Mouse (Mus musculus): ENCODE results near the gene Ercc5. TPM values are rescaled to one million over a fixed set of nuclear protein-coding genes. Genes with fewer than 3 reads are reported as not detected.

The Ercc5 gene
- polyA plus RNA-seq, 1 experiment from 2014 or later = 43.5 TPM

GRCm38 (mm10) chr1:44161818-44162217 lies 14.3 kb downstream of the Ercc5 start:
- DNase-seq (ENCODE audit: low spot score, missing footprints) = no peak
- WGBS = 90% methylated on average over 6 of the region's 6 CpGs
- no peak for ATAC-seq (ENCODE audit: low FRiP score)

GRCm38 (mm10) chr1:44162389-44162788 lies 14.8 kb downstream of the Ercc5 start:
- 97% methylated on average over 5 of the region's 5 CpGs for WGBS
- Histone ChIP-seq H3K27me3 (ENCODE audit: control insufficient read depth, insufficient read depth, low read length) (no peaks in the 10 kb centered on the region), H3K36me3 (ENCODE audit: control insufficient read depth, insufficient read depth, low read length) (peaks cover 36% of the 10 kb centered on the region), H3K4me1 (ENCODE audit: control insufficient read depth, insufficient read depth, low read length) (no peaks in the 10 kb centered on the region), H3K27ac (ENCODE audit: low read depth, low read length) (no peak overlapping the region), H3K4me3 (ENCODE audit: low read depth, low read length) (no peak overlapping the region), H3K4me2 (no peak overlapping the region), H3K9ac (ENCODE audit: low read length) (no peak overlapping the region), H3K9me3 (ENCODE audit: control insufficient read depth, low read length) (no peaks in the 10 kb centered on the region)
- no peak for ATAC-seq (ENCODE audit: low FRiP score)
- no peak for DNase-seq (ENCODE audit: low spot score, missing footprints)

More at GRCm38 (mm10) chr1:44161818-44162217, 14.3 kb downstream of the Ercc5 start:
- no peak overlapping the region for H3K4me3 ChIP-seq (ENCODE audit: low read depth, low read length)
- no peak overlapping the region for H3K4me2 ChIP-seq
- H3K36me3 ChIP-seq (ENCODE audit: control insufficient read depth, insufficient read depth, low read length) = peaks cover 31% of the 10 kb centered on the region
- H3K27ac ChIP-seq (ENCODE audit: low read depth, low read length) = no peak overlapping the region
- H3K9me3 ChIP-seq (ENCODE audit: control insufficient read depth, low read length) = no peaks in the 10 kb centered on the region
- no peaks in the 10 kb centered on the region for H3K27me3 ChIP-seq (ENCODE audit: control insufficient read depth, insufficient read depth, low read length)
- no peaks in the 10 kb centered on the region for H3K4me1 ChIP-seq (ENCODE audit: control insufficient read depth, insufficient read depth, low read length)
- no peak overlapping the region for H3K9ac ChIP-seq (ENCODE audit: low read length)

DNA sequence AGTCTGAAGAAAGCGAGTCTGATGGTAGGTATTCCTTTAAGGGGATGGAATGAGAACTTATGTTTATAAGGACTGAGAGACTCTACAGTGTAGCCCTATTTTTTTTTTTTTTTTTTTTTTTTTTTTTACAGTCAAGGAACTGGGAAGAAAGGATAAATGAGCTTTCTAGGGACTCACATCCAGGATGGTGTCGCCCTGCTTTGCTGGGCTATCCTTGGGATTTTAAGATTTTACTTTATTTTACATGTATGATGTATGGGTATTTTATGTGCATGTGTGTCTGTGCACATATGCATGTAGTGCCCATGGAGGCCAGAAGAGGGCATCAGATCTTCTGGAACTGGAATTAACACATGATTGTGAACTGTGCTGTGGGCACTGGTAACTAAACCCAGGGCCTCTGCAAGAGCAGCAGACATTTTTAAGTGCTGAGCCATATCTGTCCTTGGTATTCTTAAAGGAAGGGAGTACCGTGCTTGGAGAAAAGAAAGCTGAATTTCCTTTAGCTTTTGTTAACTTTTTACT lies 20.4 kb downstream of the Ercc5 start:
- no peak for DNase-seq (ENCODE audit: low spot score, missing footprints)
- no peak for ATAC-seq (ENCODE audit: low FRiP score)
- 98% methylated on average over 3 of the region's 3 CpGs for WGBS
- peaks cover 45% of the 10 kb centered on the region for H3K36me3 ChIP-seq (ENCODE audit: control insufficient read depth, insufficient read depth, low read length)
- H3K4me3 ChIP-seq (ENCODE audit: low read depth, low read length) = no peak overlapping the region
- no peak overlapping the region for H3K4me2 ChIP-seq
- no peak overlapping the region for H3K27ac ChIP-seq (ENCODE audit: low read depth, low read length)
- H3K9ac ChIP-seq (ENCODE audit: low read length) = no peak overlapping the region
- H3K9me3 ChIP-seq (ENCODE audit: control insufficient read depth, low read length) = peaks cover 4% of the 10 kb centered on the region; the same call in 1 of the 2 replicates
- H3K4me1 ChIP-seq (ENCODE audit: control insufficient read depth, insufficient read depth, low read length) = no peaks in the 10 kb centered on the region
- no peaks in the 10 kb centered on the region for H3K27me3 ChIP-seq (ENCODE audit: control insufficient read depth, insufficient read depth, low read length)

- Histone ChIP-seq H3K9me3 (ENCODE audit: control insufficient read depth, low read length) (peaks cover 4% of the 10 kb centered on the region; the same call in 1 of the 2 replicates), H3K27me3 (ENCODE audit: control insufficient read depth, insufficient read depth, low read length) (no peaks in the 10 kb centered on the region), H3K27ac (ENCODE audit: low read depth, low read length) (no peak overlapping the region), H3K4me3 (ENCODE audit: low read depth, low read length) (no peak overlapping the region), H3K36me3 (ENCODE audit: control insufficient read depth, insufficient read depth, low read length) (peaks cover 33% of the 10 kb centered on the region), H3K4me2 (no peak overlapping the region), H3K9ac (ENCODE audit: low read length) (no peak overlapping the region), H3K4me1 (ENCODE audit: control insufficient read depth, insufficient read depth, low read length) (no peaks in the 10 kb centered on the region)
- no peak for ATAC-seq (ENCODE audit: low FRiP score)
- DNase-seq (ENCODE audit: low spot score, missing footprints) = no peak
- 97% methylated on average over 4 of the region's 4 CpGs for WGBS
Measured at GRCm38 (mm10) chr1:44172656-44173055, 25.1 kb downstream of the Ercc5 start.

- 84% methylated on average over 8 of the region's 8 CpGs for WGBS
- peaks cover 25% of the 10 kb centered on the region for H3K36me3 ChIP-seq (ENCODE audit: control insufficient read depth, insufficient read depth, low read length)
- no peak overlapping the region for H3K4me2 ChIP-seq
- H3K27ac ChIP-seq (ENCODE audit: low read depth, low read length) = no peak overlapping the region
- H3K4me1 ChIP-seq (ENCODE audit: control insufficient read depth, insufficient read depth, low read length) = no peaks in the 10 kb centered on the region
- peaks cover 4% of the 10 kb centered on the region; the same call in 1 of the 2 replicates for H3K9me3 ChIP-seq (ENCODE audit: control insufficient read depth, low read length)
- H3K9ac ChIP-seq (ENCODE audit: low read length) = no peak overlapping the region
- ATAC-seq (ENCODE audit: low FRiP score) = no peak
- H3K4me3 ChIP-seq (ENCODE audit: low read depth, low read length) = no peak overlapping the region
- H3K27me3 ChIP-seq (ENCODE audit: control insufficient read depth, insufficient read depth, low read length) = no peaks in the 10 kb centered on the region
- no peak for DNase-seq (ENCODE audit: low spot score, missing footprints)
Measured at GRCm38 (mm10) chr1:44173903-44174302, 26.4 kb downstream of the Ercc5 start.

GRCm38 (mm10) chr1:44178086-44178485 lies 30.5 kb downstream of the Ercc5 start:
- no peak overlapping the region for H3K27ac ChIP-seq (ENCODE audit: low read depth, low read length)
- H3K36me3 ChIP-seq (ENCODE audit: control insufficient read depth, insufficient read depth, low read length) = peaks cover 10% of the 10 kb centered on the region; the same call in 1 of the 2 replicates
- H3K27me3 ChIP-seq (ENCODE audit: control insufficient read depth, insufficient read depth, low read length) = no peaks in the 10 kb centered on the region
- no peak for ATAC-seq (ENCODE audit: low FRiP score)
- H3K9me3 ChIP-seq (ENCODE audit: control insufficient read depth, low read length) = no peaks in the 10 kb centered on the region
- no peak for DNase-seq (ENCODE audit: low spot score, missing footprints)
- WGBS = 97% methylated on average over 5 of the region's 5 CpGs
- no peaks in the 10 kb centered on the region for H3K4me1 ChIP-seq (ENCODE audit: control insufficient read depth, insufficient read depth, low read length)
- no peak overlapping the region for H3K4me2 ChIP-seq
- H3K9ac ChIP-seq (ENCODE audit: low read length) = no peak overlapping the region
- H3K4me3 ChIP-seq (ENCODE audit: low read depth, low read length) = no peak overlapping the region

- no peak overlapping the region for H3K9ac ChIP-seq (ENCODE audit: low read length)
- no peak overlapping the region for H3K27ac ChIP-seq (ENCODE audit: low read depth, low read length)
- no peaks in the 10 kb centered on the region for H3K27me3 ChIP-seq (ENCODE audit: control insufficient read depth, insufficient read depth, low read length)
Measured at GRCm38 (mm10) chr1:44186396-44186795, 38.9 kb downstream of the Ercc5 start.

DNA sequence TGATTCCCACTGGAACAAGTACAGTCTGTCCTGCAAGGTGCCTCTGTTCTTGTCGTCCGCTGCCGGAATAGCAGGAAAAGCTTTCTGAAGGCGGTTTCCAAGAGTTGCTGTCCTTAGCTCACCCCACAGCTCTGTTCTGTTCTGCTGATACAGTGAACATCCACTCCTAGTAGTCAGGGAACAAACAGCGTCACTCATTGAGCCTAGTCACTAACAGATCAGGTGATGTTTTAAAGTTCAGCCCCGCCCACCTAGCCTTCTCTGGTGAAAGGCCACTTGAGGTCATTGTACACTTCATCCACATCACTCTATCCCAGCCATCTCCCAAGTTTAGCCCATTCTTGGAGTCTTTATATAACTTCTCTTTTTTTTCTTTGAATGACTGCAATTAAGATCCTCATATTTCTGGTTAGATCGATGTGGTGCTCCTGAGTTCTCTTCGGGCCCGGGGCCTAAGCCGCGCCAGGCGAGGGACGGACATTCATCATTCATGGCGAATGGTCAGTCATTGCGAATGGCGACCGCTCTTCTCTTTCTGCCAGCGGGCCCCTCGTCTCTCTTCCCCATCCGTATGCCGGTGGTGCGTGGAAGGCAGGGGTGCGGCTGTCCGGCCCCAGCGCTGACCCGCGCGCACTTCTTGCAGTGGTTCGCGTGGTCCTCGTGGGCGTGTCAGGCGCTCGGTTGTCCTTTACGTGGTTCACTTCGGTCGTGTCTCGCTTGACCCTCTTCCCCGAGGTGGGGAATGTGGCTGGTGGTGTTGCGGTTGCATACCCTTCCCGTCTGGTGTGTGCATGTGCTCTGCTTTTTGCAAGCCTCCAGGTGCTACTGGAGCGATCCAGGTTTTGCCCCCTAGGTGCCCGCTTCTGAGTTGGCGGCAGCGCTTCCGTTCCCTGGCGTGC lies 51.0 kb downstream of the Ercc5 start:
- 14% methylated on average over 47 of the region's 47 CpGs for WGBS
- Histone ChIP-seq H3K9me3 (ENCODE audit: control insufficient read depth, low read length) (no peaks in the 10 kb centered on the region), H3K4me2 (peak overlapping the region; percentile 80), H3K27me3 (ENCODE audit: control insufficient read depth, insufficient read depth, low read length) (no peaks in the 10 kb centered on the region), H3K36me3 (ENCODE audit: control insufficient read depth, insufficient read depth, low read length) (no peaks in the 10 kb centered on the region), H3K9ac (ENCODE audit: low read length) (peak overlapping the region; percentile 53), H3K4me1 (ENCODE audit: control insufficient read depth, insufficient read depth, low read length) (no peaks in the 10 kb centered on the region), H3K27ac (ENCODE audit: low read depth, low read length) (no peak overlapping the region), H3K4me3 (ENCODE audit: low read depth, low read length) (peak overlapping the region; percentile 38)
- peak; percentile 67 for ATAC-seq (ENCODE audit: low FRiP score)
- DNase-seq (ENCODE audit: low spot score, missing footprints) = peak; percentile 91

More at GRCm38 (mm10) chr1:44186396-44186795, 38.9 kb downstream of the Ercc5 start:
- H3K4me2 ChIP-seq = no peak overlapping the region
- no peak for DNase-seq (ENCODE audit: low spot score, missing footprints)
- ATAC-seq (ENCODE audit: low FRiP score) = no peak
- H3K9me3 ChIP-seq (ENCODE audit: control insufficient read depth, low read length) = no peaks in the 10 kb centered on the region
- H3K36me3 ChIP-seq (ENCODE audit: control insufficient read depth, insufficient read depth, low read length) = no peaks in the 10 kb centered on the region
- no peak overlapping the region for H3K4me3 ChIP-seq (ENCODE audit: low read depth, low read length)
- no peaks in the 10 kb centered on the region for H3K4me1 ChIP-seq (ENCODE audit: control insufficient read depth, insufficient read depth, low read length)

- H3K4me2 ChIP-seq = no peak overlapping the region
- no peak for DNase-seq (ENCODE audit: low spot score, missing footprints)
- 88% methylated on average over 15 of the region's 15 CpGs for WGBS
- no peak for ATAC-seq (ENCODE audit: low FRiP score)
- H3K4me1 ChIP-seq (ENCODE audit: control insufficient read depth, insufficient read depth, low read length) = no peaks in the 10 kb centered on the region
- H3K4me3 ChIP-seq (ENCODE audit: low read depth, low read length) = no peak overlapping the region
- no peak overlapping the region for H3K9ac ChIP-seq (ENCODE audit: low read length)
- H3K27me3 ChIP-seq (ENCODE audit: control insufficient read depth, insufficient read depth, low read length) = no peaks in the 10 kb centered on the region
- H3K9me3 ChIP-seq (ENCODE audit: control insufficient read depth, low read length) = no peaks in the 10 kb centered on the region
- H3K36me3 ChIP-seq (ENCODE audit: control insufficient read depth, insufficient read depth, low read length) = no peaks in the 10 kb centered on the region
- H3K27ac ChIP-seq (ENCODE audit: low read depth, low read length) = no peak overlapping the region
Measured at GRCm38 (mm10) chr1:44202876-44203275, 55.3 kb downstream of the Ercc5 start.

All from midbrain, embryonic 11.5 days (tissue).